Mouse (Mus musculus): ENCODE data around the gene Ndufs5. TPM values are rescaled to one million over a fixed set of nuclear protein-coding genes. Genes with fewer than 3 reads are reported as not detected.

Gene Ndufs5
- polyA plus RNA-seq, 1 experiment: 484 TPM

GRCm38 (mm10) chr4:123705340-123705739 is 12.7 kb downstream of the Ndufs5 start:
- Histone ChIP-seq H3ac (ENCODE audit: control insufficient read depth, insufficient read length) (no peak overlapping the region), H3K79me2 (ENCODE audit: control insufficient read depth, insufficient read depth) (no peaks in the 10 kb centered on the region), H3K27me3 (ENCODE audit: control insufficient read depth, insufficient read depth, insufficient read length) (peaks cover 15% of the 10 kb centered on the region), H3K4me2 (ENCODE audit: low read depth) (no peak overlapping the region), H3K4me3 (no peak overlapping the region), H3K36me3 (ENCODE audit: control insufficient read depth, insufficient read depth) (no peaks in the 10 kb centered on the region)
- no peak for TF ChIP-seq E2F4 (IDR thresholded peaks at IDR 0.05; ENCODE audit: insufficient read depth)
- TF ChIP-seq REST (IDR thresholded peaks at IDR 0.05; ENCODE audit: insufficient read depth, insufficient read length): no peak
- no peak for TF ChIP-seq SRF (IDR thresholded peaks at IDR 0.05; ENCODE audit: control insufficient read depth, insufficient read length, low read depth)
- TF ChIP-seq MYOD1 (IDR thresholded peaks at IDR 0.05; ENCODE audit: control insufficient read depth in 1 of 3, insufficient read length in 2 of 3, low read depth in 2 of 3): no peak
- no peak for TF ChIP-seq POLR2AphosphoS2 (IDR thresholded peaks at IDR 0.05; ENCODE audit: insufficient read length, low read depth)
- TF ChIP-seq TCF3 (IDR thresholded peaks at IDR 0.05; ENCODE audit: insufficient read length, low read depth): no peak
- TF ChIP-seq POLR2A (IDR thresholded peaks at IDR 0.05; ENCODE audit: insufficient read length, low read depth): no peak
- no peak for TF ChIP-seq MYOG (IDR thresholded peaks at IDR 0.05; ENCODE audit: control insufficient read depth in 1 of 3, insufficient read depth in 1 of 3, insufficient read length in 2 of 3, low read depth in 2 of 3)
- TF ChIP-seq MAX (IDR thresholded peaks at IDR 0.05; ENCODE audit: low read depth): no peak
- no peak for TF ChIP-seq TCF12 (IDR thresholded peaks at IDR 0.05; ENCODE audit: insufficient read depth, poor library complexity, severe bottlenecking)
- TF ChIP-seq CEBPB (IDR thresholded peaks at IDR 0.05; ENCODE audit: insufficient read depth, poor library complexity, severe bottlenecking): no peak
- TF ChIP-seq USF1 (IDR thresholded peaks at IDR 0.05; ENCODE audit: low read depth): no peak

- Histone ChIP-seq H3K27me3 (ENCODE audit: control insufficient read depth, insufficient read depth, insufficient read length) (peaks cover 4% of the 10 kb centered on the region), H3K79me2 (ENCODE audit: control insufficient read depth, insufficient read depth) (no peaks in the 10 kb centered on the region), H3ac (ENCODE audit: control insufficient read depth, insufficient read length) (no peak overlapping the region), H3K4me2 (ENCODE audit: low read depth) (no peak overlapping the region), H3K4me3 (no peak overlapping the region), H3K36me3 (ENCODE audit: control insufficient read depth, insufficient read depth) (no peaks in the 10 kb centered on the region)
- TF ChIP-seq CEBPB (IDR thresholded peaks at IDR 0.05; ENCODE audit: insufficient read depth, poor library complexity, severe bottlenecking) (no peak), USF1 (IDR thresholded peaks at IDR 0.05; ENCODE audit: low read depth) (no peak), MYOG (IDR thresholded peaks at IDR 0.05; ENCODE audit: control insufficient read depth in 1 of 3, insufficient read depth in 1 of 3, insufficient read length in 2 of 3, low read depth in 2 of 3) (no peak), REST (IDR thresholded peaks at IDR 0.05; ENCODE audit: insufficient read depth, insufficient read length) (no peak), MAX (IDR thresholded peaks at IDR 0.05; ENCODE audit: low read depth) (no peak), POLR2A (IDR thresholded peaks at IDR 0.05; ENCODE audit: insufficient read length, low read depth) (no peak), TCF12 (IDR thresholded peaks at IDR 0.05; ENCODE audit: insufficient read depth, poor library complexity, severe bottlenecking) (no peak), POLR2AphosphoS2 (IDR thresholded peaks at IDR 0.05; ENCODE audit: insufficient read length, low read depth) (no peak), TCF3 (IDR thresholded peaks at IDR 0.05; ENCODE audit: insufficient read length, low read depth) (no peak), MYOD1 (IDR thresholded peaks at IDR 0.05; ENCODE audit: control insufficient read depth in 1 of 3, insufficient read length in 2 of 3, low read depth in 2 of 3) (no peak), E2F4 (IDR thresholded peaks at IDR 0.05; ENCODE audit: insufficient read depth) (no peak), SRF (IDR thresholded peaks at IDR 0.05; ENCODE audit: control insufficient read depth, insufficient read length, low read depth) (no peak)
Observed at GRCm38 (mm10) chr4:123693384-123693783, 24.6 kb downstream of the Ndufs5 start.

DNA sequence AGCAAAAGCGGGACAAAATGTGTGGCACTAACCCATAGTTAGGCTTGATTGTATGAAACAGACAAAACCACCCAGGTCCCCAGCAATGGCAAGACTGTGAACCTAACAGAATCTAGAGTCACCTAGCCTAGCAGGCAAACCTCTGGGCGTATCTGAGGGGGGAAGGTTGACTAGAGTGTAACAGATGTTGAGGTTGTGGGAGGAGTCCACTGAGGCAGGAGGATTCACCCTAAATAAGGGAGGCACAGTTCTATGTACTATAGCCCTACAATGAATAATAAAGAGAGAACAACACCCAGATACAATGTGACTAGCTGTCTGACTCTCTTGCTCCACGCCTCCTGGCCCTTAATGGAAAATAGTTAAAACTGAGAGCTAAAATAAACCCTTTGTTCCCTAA is 25.9 kb downstream of the Ndufs5 start:
- Histone ChIP-seq H3K36me3 (ENCODE audit: control insufficient read depth, insufficient read depth) (no peaks in the 10 kb centered on the region), H3ac (ENCODE audit: control insufficient read depth, insufficient read length) (no peak overlapping the region), H3K4me2 (ENCODE audit: low read depth) (no peak overlapping the region), H3K4me3 (no peak overlapping the region), H3K79me2 (ENCODE audit: control insufficient read depth, insufficient read depth) (no peaks in the 10 kb centered on the region), H3K27me3 (ENCODE audit: control insufficient read depth, insufficient read depth, insufficient read length) (no peaks in the 10 kb centered on the region)
- TF ChIP-seq MYOD1 (IDR thresholded peaks at IDR 0.05; ENCODE audit: control insufficient read depth in 1 of 3, insufficient read length in 2 of 3, low read depth in 2 of 3) (no peak), E2F4 (IDR thresholded peaks at IDR 0.05; ENCODE audit: insufficient read depth) (no peak), SRF (IDR thresholded peaks at IDR 0.05; ENCODE audit: control insufficient read depth, insufficient read length, low read depth) (no peak), USF1 (IDR thresholded peaks at IDR 0.05; ENCODE audit: low read depth) (no peak), REST (IDR thresholded peaks at IDR 0.05; ENCODE audit: insufficient read depth, insufficient read length) (no peak), TCF3 (IDR thresholded peaks at IDR 0.05; ENCODE audit: insufficient read length, low read depth) (no peak), CEBPB (IDR thresholded peaks at IDR 0.05; ENCODE audit: insufficient read depth, poor library complexity, severe bottlenecking) (no peak), MYOG (IDR thresholded peaks at IDR 0.05; ENCODE audit: control insufficient read depth in 1 of 3, insufficient read depth in 1 of 3, insufficient read length in 2 of 3, low read depth in 2 of 3) (no peak), MAX (IDR thresholded peaks at IDR 0.05; ENCODE audit: low read depth) (no peak), TCF12 (IDR thresholded peaks at IDR 0.05; ENCODE audit: insufficient read depth, poor library complexity, severe bottlenecking) (no peak), POLR2AphosphoS2 (IDR thresholded peaks at IDR 0.05; ENCODE audit: insufficient read length, low read depth) (no peak), POLR2A (IDR thresholded peaks at IDR 0.05; ENCODE audit: insufficient read length, low read depth) (no peak)

DNA sequence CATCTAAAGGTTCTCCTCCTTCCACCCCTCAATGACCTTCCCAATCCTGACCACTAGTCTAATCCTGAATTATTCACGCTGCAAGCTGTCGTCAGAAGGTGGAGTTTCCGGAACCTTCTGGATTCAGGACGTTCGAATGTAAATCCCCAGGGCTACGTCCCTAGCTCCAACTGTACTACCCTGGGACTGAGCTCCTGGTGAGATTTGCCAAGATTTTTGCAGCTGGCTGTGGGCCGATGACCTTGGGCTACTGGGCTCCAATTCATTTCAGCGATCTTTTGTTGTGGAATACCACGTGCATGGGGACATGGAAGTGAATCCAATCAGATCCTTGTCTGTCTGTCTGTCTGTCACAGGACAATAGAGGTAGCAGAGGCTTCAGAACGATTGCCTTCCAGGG is 27.7 kb downstream of the Ndufs5 start:
- no peak overlapping the region for H3ac ChIP-seq (ENCODE audit: control insufficient read depth, insufficient read length)
- no peaks in the 10 kb centered on the region for H3K79me2 ChIP-seq (ENCODE audit: control insufficient read depth, insufficient read depth)
- H3K4me2 ChIP-seq (ENCODE audit: low read depth): no peak overlapping the region
- H3K4me3 ChIP-seq: no peak overlapping the region
- peaks cover 10% of the 10 kb centered on the region for H3K27me3 ChIP-seq (ENCODE audit: control insufficient read depth, insufficient read depth, insufficient read length)
- TF ChIP-seq CEBPB (IDR thresholded peaks at IDR 0.05; ENCODE audit: insufficient read depth, poor library complexity, severe bottlenecking): no peak
- H3K36me3 ChIP-seq (ENCODE audit: control insufficient read depth, insufficient read depth): no peaks in the 10 kb centered on the region

Measured in myocyte (in vitro differentiated cells).